9 mouse cellular contexts compared by ENCODE assay signal in the genomic region with DNA sequence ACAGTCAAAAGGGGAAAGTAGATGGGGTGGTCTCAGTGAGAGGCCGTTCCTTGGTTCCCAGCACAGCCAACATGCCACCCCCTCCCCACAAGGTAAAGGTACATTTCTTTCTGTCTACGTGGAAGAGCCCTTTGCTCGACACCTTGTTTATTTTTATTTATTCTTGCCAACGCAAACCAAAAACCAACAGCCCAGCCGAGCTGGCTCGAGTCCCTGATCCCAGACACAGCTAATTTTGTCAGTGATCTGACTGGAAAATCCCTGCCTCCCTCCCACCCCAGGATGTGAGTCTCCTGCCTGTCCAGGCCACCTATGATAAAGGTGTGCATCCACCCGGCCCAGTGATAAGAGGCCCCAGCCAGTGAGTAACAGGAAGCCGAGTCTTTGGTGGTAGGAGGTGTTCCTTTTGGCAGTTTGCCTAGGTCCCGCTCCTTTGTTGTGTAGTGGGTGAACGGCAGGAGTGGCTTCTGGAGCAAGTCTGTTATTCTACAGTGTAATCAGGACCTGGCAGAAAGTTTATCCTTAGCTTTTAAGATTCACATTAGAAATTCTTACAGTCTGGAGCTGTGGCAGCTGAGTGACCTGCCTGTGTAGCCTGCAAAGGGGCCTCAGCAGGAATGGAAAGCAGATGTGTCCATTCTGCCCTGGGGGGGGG. TPM values are rescaled to one million over a fixed set of nuclear protein-coding genes. Genes with fewer than 3 reads are reported as not detected.
A peak's percentile ranks its signal among the peaks of the same experiment; 100 is the strongest.
DNase-seq lines count a peak whose midpoint lies in the region; ATAC-seq lines count a peak whose summit lies in the region.
"Had no signal": no experiment of that assay in that cellular context is flagged by ENCODE, and none has a peak within 500 bp of the region (broad histone marks: within the 10 kb centered on the region; RNA-seq: fewer than 3 reads in every experiment).

No protein-coding gene starts in this region.

- no peak overlapping the region for H3K4me3 ChIP-seq in hindbrain, embryonic 10.5 days
- H3K4me3 ChIP-seq in hindbrain, embryonic 12.5 days: no peak overlapping the region
- H3K4me3 ChIP-seq in lung, embryonic 16.5 days (ENCODE audit: low read length): no peak overlapping the region
- H3K4me3 ChIP-seq in midbrain, embryonic 11.5 days (ENCODE audit: low read depth, low read length): no peak overlapping the region

- DNase-seq in hindbrain, embryonic 10.5 days (ENCODE audit: low spot score): no peak
- DNase-seq in adrenal gland, adult 8-10 months: peak; percentile 12
- DNase-seq in heart, adult 18-20 months: peak; percentile 59 to 68
- DNase-seq in kidney, adult 8-10 months: peak; percentile 35 to 40
- no peak for DNase-seq in layer of hippocampus, postnatal 36 days
- no peak for DNase-seq in midbrain, embryonic 11.5 days (ENCODE audit: low spot score, missing footprints)

- H3K9me3 ChIP-seq in hindbrain, embryonic 10.5 days: no peaks in the 10 kb centered on the region
- no peaks in the 10 kb centered on the region for H3K9me3 ChIP-seq in hindbrain, embryonic 12.5 days (replicated peaks)
- no peaks in the 10 kb centered on the region for H3K9me3 ChIP-seq in lung, embryonic 16.5 days (ENCODE audit: control insufficient read depth, low read length)
- no peaks in the 10 kb centered on the region for H3K9me3 ChIP-seq in midbrain, embryonic 11.5 days (ENCODE audit: control insufficient read depth, low read length)

- WGBS in hindbrain, embryonic 10.5 days: 74% methylated on average over 10 of the region's 10 CpGs
- 74% methylated on average over 10 of the region's 10 CpGs for WGBS in hindbrain, embryonic 12.5 days
- 23% methylated on average over 10 of the region's 10 CpGs for WGBS in lung, embryonic 16.5 days
- WGBS in midbrain, embryonic 11.5 days: 80% methylated on average over 10 of the region's 10 CpGs

- no peak overlapping the region for H3K9ac ChIP-seq in hindbrain, embryonic 12.5 days
- no peak overlapping the region for H3K9ac ChIP-seq in lung, embryonic 16.5 days (ENCODE audit: low read length)
- H3K9ac ChIP-seq in midbrain, embryonic 11.5 days (ENCODE audit: low read length): no peak overlapping the region

- ATAC-seq in hindbrain, embryonic 12.5 days (ENCODE audit: low FRiP score): no peak
- peak; percentile 70 for ATAC-seq in lung, embryonic 16.5 days (ENCODE audit: low read depth)
- ATAC-seq in midbrain, embryonic 11.5 days (ENCODE audit: low FRiP score): no peak
- ATAC-seq: Patski had no signal

- H3K27me3 ChIP-seq in hindbrain, embryonic 10.5 days (ENCODE audit: insufficient read depth, poor library complexity, severe bottlenecking): no peaks in the 10 kb centered on the region
- no peaks in the 10 kb centered on the region for H3K27me3 ChIP-seq in hindbrain, embryonic 12.5 days
- H3K27me3 ChIP-seq in lung, embryonic 16.5 days (ENCODE audit: control insufficient read depth, insufficient read depth, low read depth, low read length): no peaks in the 10 kb centered on the region
- H3K27me3 ChIP-seq in midbrain, embryonic 11.5 days (ENCODE audit: control insufficient read depth, insufficient read depth, low read length): no peaks in the 10 kb centered on the region
- H3K27me3 ChIP-seq: Patski had no signal

- H3K4me1 ChIP-seq in hindbrain, embryonic 10.5 days (replicated peaks): peaks cover 22% of the 10 kb centered on the region
- H3K4me1 ChIP-seq in hindbrain, embryonic 12.5 days: peaks cover 15% of the 10 kb centered on the region
- H3K4me1 ChIP-seq in lung, embryonic 16.5 days (replicated peaks; ENCODE audit: control insufficient read depth, insufficient read depth, low read length): peaks cover 9% of the 10 kb centered on the region; the same call in 1 of the 2 replicates
- no peaks in the 10 kb centered on the region for H3K4me1 ChIP-seq in midbrain, embryonic 11.5 days (ENCODE audit: control insufficient read depth, insufficient read depth, low read length)

- peaks cover 18% of the 10 kb centered on the region for H3K36me3 ChIP-seq in hindbrain, embryonic 10.5 days
- H3K36me3 ChIP-seq in hindbrain, embryonic 12.5 days: 0 out of 2 replicates have a peak, but pooled peaks cover 6% of the 10 kb centered on the region
- no peaks in the 10 kb centered on the region for H3K36me3 ChIP-seq in lung, embryonic 16.5 days (ENCODE audit: control insufficient read depth, insufficient read depth, low read length)
- H3K36me3 ChIP-seq in midbrain, embryonic 11.5 days (ENCODE audit: control insufficient read depth, insufficient read depth, low read length): no peaks in the 10 kb centered on the region

- no peak overlapping the region for H3K4me2 ChIP-seq in hindbrain, embryonic 12.5 days (replicated peaks)
- H3K4me2 ChIP-seq in lung, embryonic 16.5 days (ENCODE audit: low read depth, low read length): no peak overlapping the region
- H3K4me2 ChIP-seq in midbrain, embryonic 11.5 days: no peak overlapping the region

- H3K27ac ChIP-seq in hindbrain, embryonic 10.5 days: peak overlapping the region; percentile 66
- H3K27ac ChIP-seq in hindbrain, embryonic 12.5 days: no peak overlapping the region
- 0 out of 2 replicates have a peak overlapping the region, but pooled peaks have one; percentile 29 for H3K27ac ChIP-seq in lung, embryonic 16.5 days (ENCODE audit: low read length)
- H3K27ac ChIP-seq in midbrain, embryonic 11.5 days (ENCODE audit: low read depth, low read length): no peak overlapping the region

RNA-seq across cellular contexts. Expression of a gene that starts 36.6 kb away (rescaled TPM):
- 4.2 and 4.7 TPM in 2 replicates for polyA plus RNA-seq in hindbrain, embryonic 10.5 days (2016; fragmentation: Nextera tagmentation; extraction: Ambion mirVana)
- polyA plus RNA-seq in hindbrain, embryonic 12.5 days (2016; fragmentation: Nextera tagmentation; extraction: Ambion mirVana): 5.2 TPM in 2 replicates
- 1 to 10 TPM; 4.5 to 6.5 (median 5.7) TPM for total RNA-seq in adrenal gland, adult 8-10 months (2022)
- total RNA-seq in heart, adult 18-20 months (2021): 1 to 10 TPM; 5.1 to 5.6 TPM
- 2.9 and 3.1 TPM in 2 replicates for polyA plus RNA-seq in lung, embryonic 16.5 days (2015; fragmentation: Nextera tagmentation; extraction: Ambion mirVana)
- total RNA-seq in layer of hippocampus, postnatal 36 days (2021): 10 to 100 TPM in 1 of 2 experiments, 1 to 10 TPM in 1; 9.3 to 14.3 TPM
- polyA plus RNA-seq in midbrain, embryonic 11.5 days (2014; fragmentation: Nextera tagmentation; extraction: Ambion mirVana): 4.9 and 5.6 TPM in 2 replicates

RNA-seq across cellular contexts. Expression of a gene that starts 36.8 kb away (rescaled TPM):
- polyA plus RNA-seq in hindbrain, embryonic 10.5 days (2016; fragmentation: Nextera tagmentation; extraction: Ambion mirVana): 30.6 and 35.6 TPM in 2 replicates
- 58.1 and 69.1 TPM in 2 replicates for polyA plus RNA-seq in hindbrain, embryonic 12.5 days (2016; fragmentation: Nextera tagmentation; extraction: Ambion mirVana)
- 10 to 100 TPM; 18.4 to 30.9 (median 25.1) TPM for total RNA-seq in adrenal gland, adult 8-10 months (2022)
- total RNA-seq in heart, adult 18-20 months (2021): 10 to 100 TPM; 36.9 to 37.7 TPM
- 25.9 and 27.3 TPM in 2 replicates for polyA plus RNA-seq in lung, embryonic 16.5 days (2015; fragmentation: Nextera tagmentation; extraction: Ambion mirVana)
- 10 to 100 TPM; 61.6 to 72.6 TPM for total RNA-seq in layer of hippocampus, postnatal 36 days (2021)
- 45.9 and 46.7 TPM in 2 replicates for polyA plus RNA-seq in midbrain, embryonic 11.5 days (2014; fragmentation: Nextera tagmentation; extraction: Ambion mirVana)

Comparison
In these comparisons a context has a peak if more than half of its experiments do, and no peak if none do; other contexts are left out.
1. H3K27ac ChIP-seq: peak in hindbrain, embryonic 10.5 days (single experiment) and lung, embryonic 16.5 days (single experiment); none in hindbrain, embryonic 12.5 days (single experiment) and midbrain, embryonic 11.5 days (single experiment).
2. DNase-seq: peak in adrenal gland, adult 8-10 months (single experiment), heart, adult 18-20 months (2 of 2) and kidney, adult 8-10 months (2 of 2); none in hindbrain, embryonic 10.5 days (single experiment), layer of hippocampus, postnatal 36 days (0 of 2) and midbrain, embryonic 11.5 days (single experiment).